Mouse (Mus musculus): Measurements from ENCODE around the gene Gpr1.

DNA sequence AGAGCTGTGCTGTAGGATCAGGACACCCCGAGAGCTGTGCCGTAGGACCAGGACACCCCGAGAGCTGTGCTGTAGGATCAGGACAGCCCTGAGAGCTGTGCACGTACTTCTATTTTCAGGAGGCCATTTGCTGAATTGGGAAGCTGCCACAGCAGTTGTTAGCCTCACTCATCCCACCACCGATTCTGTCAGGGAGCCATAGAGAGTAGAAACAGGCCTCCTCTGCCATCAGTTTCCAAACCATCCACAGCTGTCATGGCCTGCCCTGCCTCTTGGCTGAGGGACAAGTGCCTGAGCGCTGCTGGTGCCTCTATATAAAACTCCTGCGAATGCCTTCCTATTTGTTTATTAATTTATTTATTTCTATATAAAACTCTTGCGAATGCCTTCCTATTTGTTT is 25.4 kb upstream of the Gpr1 start:
- TF ChIP-seq RCOR1 (conservative IDR thresholded peaks at IDR 0.05; ENCODE audit: low read depth, low read length), result no peak
- TF ChIP-seq NELFE (IDR thresholded peaks at IDR 0.05; ENCODE audit: low read depth, low read length), result no peak
- TF ChIP-seq CTCF (conservative IDR thresholded peaks at IDR 0.05 in 1 of 2, IDR thresholded peaks at IDR 0.05 in 1 of 2; ENCODE audit: low read depth in 2 of 2, low read length in 2 of 2), result no peak
- no peak for TF ChIP-seq ETS1 (conservative IDR thresholded peaks at IDR 0.05; ENCODE audit: low read depth, low read length)
- TF ChIP-seq MAFK (IDR thresholded peaks at IDR 0.05; ENCODE audit: insufficient replicate concordance, low read length), result no peak
- TF ChIP-seq MYC (IDR thresholded peaks at IDR 0.05; ENCODE audit: low read depth, low read length), result no peak
- TF ChIP-seq TCF12 (IDR thresholded peaks at IDR 0.05; ENCODE audit: low read depth, low read length), result no peak
- no peak for TF ChIP-seq UBTF (IDR thresholded peaks at IDR 0.05; ENCODE audit: low read depth, low read length)

Data from CH12.LX (cell line).